Mouse (Mus musculus): ENCODE measurements around the gene Spats1. TPM values are rescaled to one million over a fixed set of nuclear protein-coding genes. Genes with fewer than 3 reads are reported as not detected.

The Spats1 gene
- total and polyA plus RNA-seq, 2 experiments from 2014 or later, result 1.0 TPM; not detected in 1

DNA sequence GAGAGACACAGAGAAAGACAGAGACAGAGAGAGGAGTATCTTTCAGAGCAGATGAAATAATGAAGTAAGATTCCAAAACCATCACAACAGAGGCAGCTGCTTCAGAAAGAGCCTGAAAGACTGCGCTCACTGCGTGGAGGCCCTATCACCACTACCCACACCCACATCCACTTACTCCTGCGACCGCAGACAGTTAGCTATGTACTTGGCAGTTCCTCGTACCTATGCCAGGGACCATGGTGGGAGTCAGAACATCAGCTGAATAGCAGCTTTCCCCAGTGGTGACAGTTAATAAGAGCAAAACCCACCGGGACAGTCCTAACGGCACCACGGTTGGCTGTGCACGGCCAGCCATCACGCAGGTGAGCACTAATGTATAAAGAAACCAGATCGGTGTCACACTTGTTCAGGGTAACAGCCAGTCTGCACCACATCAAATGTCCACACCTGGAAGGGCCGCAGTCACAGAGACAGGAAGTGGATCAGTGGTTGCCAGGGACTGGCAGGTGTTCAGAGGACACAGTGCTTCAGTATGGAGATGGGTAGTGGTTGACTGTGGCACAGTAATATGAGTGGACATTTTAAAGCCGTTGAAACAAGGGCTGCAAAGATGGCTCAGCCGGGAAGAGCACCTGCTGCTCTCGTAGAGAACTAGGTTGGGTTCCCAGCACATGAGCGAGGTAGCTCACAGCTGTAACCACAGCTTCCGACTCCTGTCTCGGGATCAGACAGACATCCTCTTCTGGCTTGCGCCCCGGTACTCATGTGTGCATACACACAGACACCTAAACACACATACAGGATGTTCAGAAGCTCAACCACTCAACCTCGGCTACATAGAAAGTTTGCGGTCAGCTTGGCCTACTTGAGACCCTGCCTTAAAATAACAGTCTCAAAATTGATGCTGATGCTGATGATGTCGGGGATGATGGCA is 13.4 kb upstream of the Spats1 start:
- DNase-seq (ENCODE audit: low spot score) (no peak), ATAC-seq (ENCODE audit: insufficient read depth, low read depth) (no peak)
- Histone ChIP-seq H3K4me2 (ENCODE audit: low read depth, low read length) (no peak overlapping the region), H3K9me3 (replicated peaks; ENCODE audit: control insufficient read depth, low read length) (no peaks in the 10 kb centered on the region), H3K4me1 (ENCODE audit: control insufficient read depth, insufficient read depth) (no peaks in the 10 kb centered on the region), H3K27me3 (ENCODE audit: control insufficient read depth, insufficient read depth, low read length) (no peaks in the 10 kb centered on the region), H3K27ac (ENCODE audit: low read depth) (peak overlapping the region; percentile 16; the same call in 1 of the 2 replicates), H3K4me3 (ENCODE audit: low read depth, low read length) (no peak overlapping the region; the same call in 1 of the 2 replicates), H3K36me3 (replicated peaks; ENCODE audit: control insufficient read depth, insufficient read depth, low read length) (no peaks in the 10 kb centered on the region), H3K9ac (replicated peaks; ENCODE audit: low read depth, low read length) (no peak overlapping the region)
- TF ChIP-seq EP300 (IDR thresholded peaks at IDR 0.05; ENCODE audit: low read depth) (no peak), CTCF (IDR thresholded peaks at IDR 0.05; ENCODE audit: low read depth) (no peak)
- WGBS, result 79% methylated on average over 23 of the region's 23 CpGs

DNA sequence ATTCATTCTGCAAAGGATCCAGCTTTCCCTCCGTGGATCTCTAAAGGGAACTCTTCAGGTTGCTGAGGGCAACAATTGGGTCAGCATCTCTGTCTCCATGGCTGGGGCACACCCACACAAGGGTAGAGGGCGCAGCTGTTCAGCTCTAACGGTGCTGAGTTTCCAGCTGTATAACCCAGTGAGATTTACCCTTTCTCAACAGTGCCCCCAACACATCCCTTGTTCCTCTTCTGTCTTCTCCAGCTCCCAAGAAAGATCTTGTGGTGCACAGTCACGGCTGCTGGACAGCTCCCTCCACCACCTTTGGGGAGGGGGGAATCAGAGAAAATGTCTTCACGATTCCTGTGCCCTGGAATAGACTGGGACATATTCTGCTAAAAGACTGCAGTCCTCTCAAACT is 12.0 kb upstream of the Spats1 start:
- DNase-seq (ENCODE audit: low spot score) (no peak), ATAC-seq (ENCODE audit: insufficient read depth, low read depth) (no peak)
- H3K27me3 ChIP-seq (ENCODE audit: control insufficient read depth, insufficient read depth, low read length), result no peaks in the 10 kb centered on the region
- peak overlapping the region; percentile 1; the same call in 1 of the 2 replicates for H3K4me3 ChIP-seq (ENCODE audit: low read depth, low read length)
- 9% methylated on average over 5 of the region's 5 CpGs for WGBS
- H3K4me2 ChIP-seq (ENCODE audit: low read depth, low read length), result no peak overlapping the region
- no peaks in the 10 kb centered on the region for H3K36me3 ChIP-seq (replicated peaks; ENCODE audit: control insufficient read depth, insufficient read depth, low read length)
- no peaks in the 10 kb centered on the region for H3K4me1 ChIP-seq (ENCODE audit: control insufficient read depth, insufficient read depth)
- H3K9ac ChIP-seq (replicated peaks; ENCODE audit: low read depth, low read length), result no peak overlapping the region
- no peaks in the 10 kb centered on the region for H3K9me3 ChIP-seq (replicated peaks; ENCODE audit: control insufficient read depth, low read length)
- peak overlapping the region; percentile 30; the same call in 1 of the 2 replicates for H3K27ac ChIP-seq (ENCODE audit: low read depth)
- no peak for TF ChIP-seq CTCF (IDR thresholded peaks at IDR 0.05; ENCODE audit: low read depth)
- no peak for TF ChIP-seq EP300 (IDR thresholded peaks at IDR 0.05; ENCODE audit: low read depth)

DNA sequence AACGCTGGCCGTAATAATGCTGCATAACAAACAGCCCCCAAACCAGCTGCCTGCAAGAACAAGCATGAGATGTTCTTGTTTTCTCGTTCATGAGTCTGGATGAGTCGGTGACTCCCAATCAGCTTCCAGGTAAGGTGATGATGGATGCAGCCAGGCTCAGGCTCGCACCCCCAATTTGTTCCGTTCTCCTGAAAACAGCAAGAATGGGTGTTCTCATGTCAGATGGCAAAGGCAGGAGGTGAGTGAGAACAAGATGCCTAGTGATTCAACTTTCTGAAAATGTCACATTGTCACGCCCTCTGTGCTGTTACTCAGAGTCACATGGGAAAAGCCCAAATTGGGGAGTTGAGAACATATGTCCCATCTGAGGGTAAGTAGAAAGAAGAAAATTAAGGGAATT is 10.4 kb upstream of the Spats1 start:
- Histone ChIP-seq H3K9ac (replicated peaks; ENCODE audit: low read depth, low read length) (no peak overlapping the region), H3K9me3 (replicated peaks; ENCODE audit: control insufficient read depth, low read length) (0 out of 2 replicates have a peak, but pooled peaks cover 3% of the 10 kb centered on the region), H3K4me3 (ENCODE audit: low read depth, low read length) (no peak overlapping the region), H3K27ac (ENCODE audit: low read depth) (no peak overlapping the region), H3K36me3 (replicated peaks; ENCODE audit: control insufficient read depth, insufficient read depth, low read length) (no peaks in the 10 kb centered on the region), H3K27me3 (ENCODE audit: control insufficient read depth, insufficient read depth, low read length) (no peaks in the 10 kb centered on the region), H3K4me2 (ENCODE audit: low read depth, low read length) (no peak overlapping the region), H3K4me1 (ENCODE audit: control insufficient read depth, insufficient read depth) (no peaks in the 10 kb centered on the region)
- 80% methylated on average over 7 of the region's 7 CpGs for WGBS
- no peak for TF ChIP-seq EP300 (IDR thresholded peaks at IDR 0.05; ENCODE audit: low read depth)
- TF ChIP-seq CTCF (IDR thresholded peaks at IDR 0.05; ENCODE audit: low read depth), result no peak
- ATAC-seq (ENCODE audit: insufficient read depth, low read depth) (no peak), DNase-seq (ENCODE audit: low spot score) (no peak)

GRCm38 (mm10) chr17:45480429-45480828 is 5.2 kb upstream of the Spats1 start:
- DNase-seq (ENCODE audit: low spot score) (no peak), ATAC-seq (ENCODE audit: insufficient read depth, low read depth) (no peak)
- H3K4me3 ChIP-seq (ENCODE audit: low read depth, low read length), result no peak overlapping the region
- H3K9ac ChIP-seq (replicated peaks; ENCODE audit: low read depth, low read length), result no peak overlapping the region
- peak; percentile 8; the same call in 1 of the 2 replicates for TF ChIP-seq CTCF (IDR thresholded peaks at IDR 0.05; ENCODE audit: low read depth)
- TF ChIP-seq EP300 (IDR thresholded peaks at IDR 0.05; ENCODE audit: low read depth), result no peak
- H3K36me3 ChIP-seq (replicated peaks; ENCODE audit: control insufficient read depth, insufficient read depth, low read length), result no peaks in the 10 kb centered on the region
- no peaks in the 10 kb centered on the region for H3K4me1 ChIP-seq (ENCODE audit: control insufficient read depth, insufficient read depth)
- 27% methylated on average over 2 of the region's 2 CpGs for WGBS
- H3K27ac ChIP-seq (ENCODE audit: low read depth), result no peak overlapping the region
- 0 out of 2 replicates have a peak, but pooled peaks cover 3% of the 10 kb centered on the region for H3K9me3 ChIP-seq (replicated peaks; ENCODE audit: control insufficient read depth, low read length)
- H3K27me3 ChIP-seq (ENCODE audit: control insufficient read depth, insufficient read depth, low read length), result no peaks in the 10 kb centered on the region
- H3K4me2 ChIP-seq (ENCODE audit: low read depth, low read length), result no peak overlapping the region

- Histone ChIP-seq H3K9ac (replicated peaks; ENCODE audit: low read depth, low read length) (no peak overlapping the region), H3K36me3 (replicated peaks; ENCODE audit: control insufficient read depth, insufficient read depth, low read length) (no peaks in the 10 kb centered on the region), H3K27ac (ENCODE audit: low read depth) (no peak overlapping the region), H3K4me1 (ENCODE audit: control insufficient read depth, insufficient read depth) (peaks cover 10% of the 10 kb centered on the region), H3K4me2 (ENCODE audit: low read depth, low read length) (no peak overlapping the region), H3K27me3 (ENCODE audit: control insufficient read depth, insufficient read depth, low read length) (peaks cover 9% of the 10 kb centered on the region; the same call in 1 of the 2 replicates), H3K9me3 (replicated peaks; ENCODE audit: control insufficient read depth, low read length) (0 out of 2 replicates have a peak, but pooled peaks cover 3% of the 10 kb centered on the region), H3K4me3 (ENCODE audit: low read depth, low read length) (no peak overlapping the region)
- WGBS, result 8% methylated on average over 12 of the region's 12 CpGs
- TF ChIP-seq EP300 (IDR thresholded peaks at IDR 0.05; ENCODE audit: low read depth), result no peak
- peak; percentile 98 for TF ChIP-seq CTCF (IDR thresholded peaks at IDR 0.05; ENCODE audit: low read depth)
- ATAC-seq (ENCODE audit: insufficient read depth, low read depth) (no peak), DNase-seq (ENCODE audit: low spot score) (peak; percentile 40)
These were observed 3.1 kb upstream of the Spats1 start for GRCm38 (mm10) chr17:45478234-45478825.
